Mouse (Mus musculus): ENCODE results near the gene Rap2a. TPM values are rescaled to one million over a fixed set of nuclear protein-coding genes. Genes with fewer than 3 reads are reported as not detected.

Gene Rap2a
- polyA plus RNA-seq (2012; rRNA removed) = 22.9 and 24.8 TPM in 2 replicates

DNA sequence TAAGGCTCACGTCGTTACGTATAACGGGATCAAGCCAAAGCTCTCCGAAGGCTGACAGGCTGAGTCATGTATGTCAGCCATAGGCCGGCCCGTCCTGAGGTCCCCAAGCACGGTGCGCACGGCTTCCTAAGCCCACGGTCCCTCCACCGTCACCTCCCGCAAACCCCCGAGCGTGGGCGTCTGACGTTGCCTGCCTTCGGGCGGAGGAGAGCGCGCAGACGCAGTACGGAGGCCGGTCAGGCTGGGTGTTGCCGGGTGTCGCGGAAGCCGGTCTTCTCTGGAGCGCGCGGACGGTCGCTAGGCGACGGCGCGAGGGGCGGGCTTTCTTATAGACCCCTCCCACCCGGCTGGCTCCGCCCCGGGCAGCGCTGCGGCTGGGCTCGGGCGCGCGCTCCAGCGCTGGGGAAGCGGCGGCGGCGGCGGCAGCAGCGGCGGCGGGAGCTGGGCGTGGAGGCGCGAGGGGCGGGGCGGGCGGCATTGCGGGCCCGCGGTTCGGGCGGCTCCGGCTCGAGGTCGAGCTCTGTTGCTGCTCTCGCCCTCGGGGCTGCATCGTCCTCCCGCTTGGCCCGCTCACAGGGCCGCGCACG lies at the start of gene Rap2a:
TSS of gene Rap2a (plus strand) at position 463 of the 587 bp plus-strand sequence.

Other genes starting within 250 kb of the Rap2a start
- gene Mbnl2, start 202.8 kb upstream of the Rap2a start, polyA plus RNA-seq (2012; rRNA removed) = 105 and 123 TPM in 2 replicates

All from ovary, adult 2 months (tissue).